Mouse (Mus musculus) C2C12 (cell line): ENCODE results near the gene Olfr366.

Source experiments
- CTCF ChIP-seq: IDR thresholded peaks from one replicate; pipeline ENCODE4 v1.5.1; 2011; ENCODE audit not compliant: control insufficient read depth, insufficient read depth, insufficient read length
- FOSL1 ChIP-seq: IDR thresholded peaks from one replicate; pipeline ENCODE4 v1.8.0; 2011; ENCODE audit warnings: mild to moderate bottlenecking, low read length; ENCODE audit not compliant: poor library complexity, insufficient read depth, severe bottlenecking
- MAX ChIP-seq: IDR thresholded peaks from one replicate; pipeline ENCODE4 v1.6.1; 2011; ENCODE audit warnings: mild to moderate bottlenecking, control low read depth
- MYOD1 ChIP-seq: IDR thresholded peaks from one replicate; pipeline ENCODE4 v1.6.1; 2011; ENCODE audit warnings: low read depth; ENCODE audit not compliant: control insufficient read depth, insufficient read length
- MYOG ChIP-seq: IDR thresholded peaks from one replicate; pipeline ENCODE4 v1.6.1; 2011; ENCODE audit not compliant: control insufficient read depth, insufficient read length; ENCODE audit errors: extremely low read depth
- USF1 ChIP-seq: IDR thresholded peaks from one replicate; pipeline ENCODE4 v1.6.1; 2011; ENCODE audit warnings: low read depth, mild to moderate bottlenecking, control low read depth, moderate library complexity

DNA sequence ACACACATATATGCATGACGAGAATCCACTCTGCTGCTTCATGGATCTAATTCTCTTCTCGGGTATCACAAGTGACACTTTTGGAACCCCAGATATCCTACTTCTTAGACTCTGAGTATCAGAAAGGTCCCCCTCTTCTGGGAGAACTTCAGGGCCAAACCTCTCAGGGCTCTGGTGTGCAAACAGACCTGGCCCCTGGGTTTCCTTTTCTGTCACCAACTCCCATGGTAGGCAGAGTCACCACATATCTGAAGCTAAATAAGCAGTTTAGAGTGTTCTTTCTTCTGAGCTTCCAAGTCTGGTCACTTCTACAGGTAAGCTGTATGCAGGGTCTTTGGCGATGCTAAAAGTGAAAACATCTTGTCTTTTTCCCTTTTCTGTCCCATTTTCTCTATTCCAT is 23.5 kb upstream of the Olfr366 start, which contains the start of gene Olfr365:
- TF ChIP-seq CTCF (no peak), USF1 (no peak), MYOG (no peak), FOSL1 (no peak), MAX (no peak), MYOD1 (no peak)
